Mouse (Mus musculus) adrenal gland, postnatal 36 days (tissue): Measurements from ENCODE around the gene Cacna2d2. TPM values are rescaled to one million over a fixed set of nuclear protein-coding genes. Genes with fewer than 3 reads are reported as not detected.

ENCODE experiments used
- DNase-seq, 2 experiments: peaks; one replicate each; pipeline ENCODE4 v3.0.0; 2021; ENCODE audit warnings: mixed read lengths in 1 of 2
- long read RNA-seq, 2 experiments: library from polyadenylated mRNA; stranded (forward); transcript quantifications; one replicate each; pipeline ENCODE4 v2.0.0; 2021; ENCODE audit warnings: borderline sequencing depth in 2 of 2
- total RNA-seq, 2 experiments: library from RNA; stranded (reverse); gene quantifications; 2 replicates each; pipeline ENCODE4 v1.2.3; 2021

Cacna2d2 gene
- 1 to 10 TPM; 4.9 to 5.2 TPM for total RNA-seq
- long read RNA-seq, experiment 1, result 0 reads
- long read RNA-seq, experiment 2, partial matches to known transcripts, result 0 of 1 reads
- long read RNA-seq, experiment 2, other reads (novel, unspliced or antisense), result 1 of 1 reads

DNA sequence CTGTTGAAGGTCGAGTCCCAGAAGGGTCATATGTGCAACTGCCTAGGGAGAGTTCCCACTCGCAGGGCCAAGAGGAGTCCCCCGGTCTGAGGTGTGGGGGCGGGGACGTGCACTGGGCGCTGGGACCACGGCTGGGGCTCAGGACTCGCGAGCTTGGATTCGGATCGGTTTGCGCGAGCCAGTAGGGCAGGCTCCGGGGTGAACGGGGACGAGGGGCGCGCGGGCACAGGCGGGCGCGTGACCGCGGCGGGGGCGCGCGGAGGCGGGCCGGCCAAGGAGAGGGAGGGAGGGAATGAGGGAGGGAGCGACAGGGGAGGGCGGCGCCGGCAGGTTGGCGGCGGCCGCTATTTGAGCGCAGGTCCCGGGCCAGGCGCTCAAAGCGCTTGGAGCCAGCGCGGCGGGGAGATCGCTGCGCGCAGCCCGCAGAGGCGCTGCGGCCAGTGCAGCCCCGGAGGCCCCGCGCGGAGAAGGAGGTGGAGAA, at the start of gene Cacna2d2:
Gene Cacna2d2 (plus strand): TSS at position 122 of the 481 bp plus-strand sequence.
- peak; percentile 80 to 81 for DNase-seq

DNA sequence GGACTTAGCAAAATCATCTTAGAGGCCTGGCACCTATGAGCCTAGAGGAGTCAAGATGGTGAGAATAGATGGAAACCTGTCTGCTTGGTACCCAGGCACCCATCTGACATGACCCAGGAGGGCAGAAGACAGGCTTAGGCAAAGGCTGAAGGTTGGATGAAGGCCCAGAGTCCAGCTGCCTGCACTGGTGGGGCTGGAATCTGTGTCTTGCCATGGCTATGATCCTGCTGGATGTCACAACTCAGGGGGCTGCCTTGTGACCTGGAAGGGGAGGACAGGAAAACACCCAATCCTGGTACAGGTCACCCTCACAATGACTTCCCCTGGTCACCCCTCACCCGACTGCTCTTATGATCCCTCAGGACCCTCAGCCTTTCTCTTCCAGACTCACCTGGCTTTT, 44.6 kb upstream of the Cacna2d2 start:
- DNase-seq, result no peak

DNA sequence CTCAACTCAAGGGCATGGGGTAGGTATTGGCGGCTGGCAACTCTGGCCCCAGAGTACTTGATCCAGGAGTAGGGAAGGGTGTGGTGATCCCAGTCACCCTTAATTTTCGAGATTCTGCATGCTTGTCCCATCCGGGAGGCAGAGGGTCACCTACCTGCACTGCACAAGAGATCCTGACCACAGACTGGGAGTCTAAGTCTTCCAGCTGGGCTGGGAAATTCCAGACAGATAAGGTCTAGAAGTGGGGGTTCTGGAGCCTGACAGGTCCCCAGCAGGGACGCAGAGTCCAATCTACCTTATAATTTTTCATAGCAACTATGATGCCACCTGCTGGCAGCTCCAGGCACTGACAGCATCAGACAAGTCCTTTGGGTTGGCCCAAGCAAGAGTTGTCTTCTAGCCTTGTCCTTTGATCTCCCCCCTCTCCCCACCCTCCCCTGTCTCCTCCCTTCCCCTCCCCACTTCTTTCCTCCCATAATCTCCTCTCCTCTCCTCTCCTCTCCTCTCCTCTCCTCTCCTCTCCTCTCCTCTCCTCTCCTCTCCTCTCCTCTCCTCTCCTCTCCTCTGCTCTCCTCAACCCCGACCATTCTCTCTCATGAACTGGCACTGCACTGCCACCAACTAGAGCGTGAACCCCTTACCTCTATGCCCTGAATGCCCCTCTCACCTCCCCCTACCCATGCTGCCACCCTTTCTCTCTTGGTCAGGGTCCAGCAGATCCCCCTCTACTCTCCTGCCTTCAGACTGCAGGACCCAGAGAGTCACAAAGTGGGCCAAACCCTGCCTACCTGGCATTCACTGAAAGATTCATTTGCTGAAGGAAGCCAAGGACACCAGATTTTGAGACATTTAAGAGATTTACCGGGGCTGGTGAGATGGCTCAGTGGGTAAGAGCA, 43.3 kb upstream of the Cacna2d2 start:
- peak; percentile 62 to 75 for DNase-seq

DNA sequence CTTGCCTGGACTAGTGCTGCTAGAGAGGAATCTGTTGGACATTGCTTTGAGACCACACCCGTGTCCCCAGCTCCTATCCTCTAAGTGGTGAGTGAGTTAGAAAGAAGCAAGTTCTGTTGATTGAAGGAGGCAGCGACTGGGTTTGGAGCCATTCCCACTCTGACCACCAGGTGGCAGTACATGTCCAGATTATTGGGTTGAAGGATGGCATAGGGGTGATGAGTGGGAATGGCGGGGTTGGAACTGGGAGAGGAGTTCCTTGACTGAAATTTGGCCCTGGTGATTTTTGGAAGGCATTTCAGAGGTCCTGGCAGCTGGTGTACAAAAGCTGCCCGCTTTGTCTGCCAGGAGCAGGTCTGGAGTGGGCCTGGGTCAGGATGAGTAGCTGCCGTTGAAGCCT, 41.8 kb upstream of the Cacna2d2 start:
- peak; percentile 77 to 80 for DNase-seq

DNA sequence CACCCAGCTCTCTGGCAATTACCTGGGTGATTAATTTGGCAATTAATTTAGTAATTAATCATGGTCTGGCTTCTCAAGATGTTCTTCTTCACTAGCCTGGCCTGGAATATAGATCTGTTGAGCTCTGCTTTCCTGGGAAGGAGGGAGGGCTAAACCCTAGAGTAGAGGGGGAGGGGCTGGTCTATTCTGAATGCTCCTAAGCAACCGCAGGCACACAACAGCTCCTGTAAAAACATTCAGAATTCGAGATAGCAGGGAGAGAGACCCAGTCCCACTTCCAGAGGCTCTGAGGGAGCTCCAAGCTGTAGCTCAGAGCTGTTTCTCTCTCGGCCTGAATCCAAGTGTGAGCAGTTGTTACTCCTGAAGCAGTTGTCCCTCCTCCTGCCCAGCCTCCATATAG, 38.4 kb upstream of the Cacna2d2 start:
- DNase-seq, result no peak

DNA sequence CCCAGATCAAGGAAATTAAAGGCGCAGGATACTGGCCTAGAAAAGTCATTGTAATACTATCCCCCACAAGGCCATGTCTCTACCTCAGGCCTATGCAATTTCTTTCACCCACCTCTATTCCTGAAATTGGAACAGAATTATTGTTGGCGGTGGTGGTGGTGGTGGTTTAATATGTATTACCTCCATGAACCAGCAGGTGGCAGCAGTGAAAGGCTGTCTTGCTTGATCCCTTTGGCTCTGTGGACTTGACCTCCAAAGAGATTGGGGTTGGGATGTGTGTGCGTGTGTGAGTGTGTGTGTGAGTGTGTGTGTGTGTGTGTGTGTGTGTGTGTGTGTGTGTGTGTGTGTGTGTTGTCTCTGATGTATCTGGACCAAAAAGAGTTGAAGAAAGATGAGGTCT, 32.8 kb upstream of the Cacna2d2 start:
- peak; percentile 43 to 67 for DNase-seq

DNA sequence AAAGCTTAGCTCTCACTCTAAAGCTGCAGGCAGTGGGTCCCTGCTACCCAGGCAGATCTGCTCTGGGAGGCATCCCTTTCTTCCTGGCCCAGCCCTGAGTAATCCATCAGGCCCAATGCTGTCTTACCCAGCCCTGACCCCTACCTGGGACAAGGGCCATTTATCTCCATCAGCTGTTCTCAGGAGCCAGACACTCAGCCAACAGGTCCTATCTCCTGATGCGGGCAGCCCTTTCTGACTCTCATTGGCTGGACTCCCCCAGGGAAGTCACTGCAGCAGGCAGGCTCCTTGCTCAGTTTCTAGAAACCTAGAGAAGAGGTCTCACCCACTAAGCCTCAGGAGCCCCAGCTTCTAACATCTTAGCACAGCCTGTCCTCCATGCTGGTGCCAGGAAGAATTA, 31.1 kb upstream of the Cacna2d2 start:
- no peak for DNase-seq

DNA sequence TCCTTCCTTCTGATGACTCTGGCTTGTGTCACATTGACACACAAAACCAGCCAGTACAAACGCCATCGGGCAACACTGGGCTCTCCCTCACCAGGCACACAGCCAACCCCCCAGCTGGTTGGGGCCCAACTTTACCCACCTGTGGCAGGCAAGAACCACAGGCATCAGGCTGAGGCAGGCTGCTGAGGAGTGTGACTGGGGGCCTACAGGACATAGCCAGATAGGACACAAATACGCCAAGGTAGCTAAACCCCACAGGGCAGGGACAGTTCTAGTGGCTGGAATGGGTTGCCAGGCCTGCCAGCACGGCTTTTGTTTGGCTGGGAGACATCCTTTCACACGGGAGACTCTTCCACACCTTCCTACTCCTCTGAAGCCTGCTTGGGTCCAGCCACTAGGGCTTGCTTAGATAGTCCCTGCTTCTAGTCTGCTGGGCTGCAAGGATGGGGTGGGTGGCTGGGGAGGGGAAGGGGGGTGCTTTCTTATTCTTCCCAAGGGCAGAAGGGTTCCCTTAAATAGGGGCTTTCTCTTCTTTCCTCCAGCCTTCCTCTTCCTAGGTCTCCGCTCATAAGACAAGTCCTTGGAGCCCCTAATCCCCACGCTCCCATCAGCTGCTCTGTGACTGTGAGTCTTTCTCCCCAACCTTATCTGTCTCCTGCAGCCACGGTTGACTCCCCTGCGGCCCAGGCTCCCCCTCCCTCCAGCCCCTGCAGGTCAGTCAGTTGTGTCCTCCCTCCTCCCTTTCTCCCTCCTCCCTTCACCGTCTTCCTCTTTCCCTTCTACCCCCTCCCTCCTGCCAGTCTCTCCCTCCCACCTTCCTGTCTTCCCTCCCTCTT, 29.9 kb upstream of the Cacna2d2 start:
- no peak for DNase-seq

DNA sequence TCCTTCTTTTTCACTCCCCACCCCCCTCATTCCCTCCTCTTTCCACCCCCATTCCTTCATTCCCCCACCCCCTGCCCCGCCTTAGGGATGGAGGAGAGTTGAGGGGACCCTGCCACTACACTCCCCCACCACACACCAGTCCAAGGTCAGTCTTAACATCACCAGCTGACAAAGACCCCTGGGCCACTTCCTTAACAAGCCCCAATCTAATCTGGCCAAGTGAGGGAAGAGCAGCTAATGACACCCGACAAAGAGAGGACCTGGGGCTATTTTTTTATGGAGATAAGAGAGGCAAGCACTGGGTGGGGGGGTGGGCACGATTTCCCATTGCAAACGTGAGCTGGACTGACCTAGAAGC, 29.3 kb upstream of the Cacna2d2 start:
- DNase-seq, result no peak

DNA sequence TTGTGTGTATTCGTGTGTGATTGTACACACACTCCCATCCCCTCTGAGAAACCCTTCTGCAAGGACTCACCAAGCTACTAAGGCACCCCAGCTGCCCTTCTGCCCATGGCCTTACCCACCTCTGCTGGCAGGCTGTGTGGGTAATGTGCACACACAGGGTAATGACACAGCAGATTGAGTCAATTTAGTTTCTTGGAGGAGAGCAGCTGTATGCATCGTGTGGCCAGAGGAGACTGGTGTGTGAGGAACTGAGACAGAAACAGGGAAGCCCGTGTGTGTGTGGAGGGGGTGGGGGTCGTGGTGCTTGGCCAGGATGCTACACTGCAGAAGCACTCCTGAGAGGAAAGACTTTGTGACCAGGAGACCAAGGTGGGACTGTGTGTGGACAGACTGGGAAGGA, 27.0 kb upstream of the Cacna2d2 start:
- DNase-seq, result no peak

DNA sequence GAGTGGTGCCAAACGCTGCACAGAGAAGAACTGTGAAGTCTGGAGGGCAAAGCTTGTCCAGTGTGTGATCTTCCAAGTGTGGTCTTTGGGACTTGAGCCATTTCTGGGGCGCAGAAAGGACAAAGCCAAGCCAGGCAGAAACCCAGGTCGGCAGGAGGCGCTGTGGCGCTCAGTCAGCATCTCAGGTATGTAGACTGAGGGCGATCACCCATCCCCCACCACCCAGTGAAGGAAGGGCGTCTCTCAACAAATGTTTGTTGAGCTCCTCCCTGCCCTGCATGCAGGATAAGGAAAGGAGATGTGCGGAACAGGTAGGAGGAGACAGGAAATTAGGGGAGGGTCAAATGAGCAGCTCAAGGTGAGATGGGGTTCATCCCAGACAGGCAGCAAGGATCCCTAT, 24.8 kb upstream of the Cacna2d2 start:
- DNase-seq, result peak in 1 of 2 experiments; percentile 19

DNA sequence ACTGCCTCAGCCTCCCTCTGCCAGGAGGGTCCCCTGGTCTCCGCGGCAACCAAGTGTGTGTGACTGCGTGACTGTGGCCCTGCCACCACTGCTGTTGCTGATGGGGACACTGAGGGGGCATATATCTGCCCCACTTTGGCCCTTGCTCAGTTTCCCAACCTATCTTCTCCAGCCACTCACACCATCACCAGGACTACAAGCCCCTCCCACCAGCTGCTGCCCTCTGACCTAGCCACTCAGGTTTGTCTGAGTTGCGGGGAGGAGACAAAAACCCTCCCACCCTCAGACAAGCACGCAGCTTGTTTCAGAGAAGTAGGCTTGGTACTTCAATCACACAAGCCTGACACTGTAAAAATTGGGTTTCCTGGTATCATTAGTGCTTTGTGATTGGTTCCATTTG, 24.0 kb upstream of the Cacna2d2 start:
- no peak for DNase-seq

DNA sequence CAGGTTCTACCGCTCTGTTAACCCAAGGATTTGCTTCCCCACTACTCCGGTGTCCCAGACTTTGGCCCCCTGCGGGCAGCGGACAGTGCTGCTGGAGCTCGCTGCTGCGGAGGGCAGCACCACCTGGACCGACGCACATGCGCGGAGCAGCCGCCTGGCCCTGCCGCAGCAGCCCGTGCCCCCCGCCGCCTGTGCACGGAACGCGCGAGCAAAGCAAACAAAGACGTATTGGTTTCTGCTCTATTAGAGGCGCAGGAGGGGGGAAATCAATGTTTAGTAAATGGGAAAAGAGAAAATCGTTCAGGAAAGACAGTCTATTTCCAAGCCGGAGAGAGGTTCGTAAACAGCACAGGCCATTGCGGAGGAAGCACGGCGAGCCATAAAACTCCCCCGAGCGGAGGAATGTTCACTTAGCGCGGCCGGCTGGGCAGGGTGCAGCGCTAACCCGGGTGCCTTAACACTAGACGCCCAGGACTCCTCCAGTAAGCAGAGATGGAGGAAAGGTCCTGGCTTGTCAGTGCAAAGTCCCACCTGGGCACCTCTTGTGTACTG, 21.4 kb upstream of the Cacna2d2 start:
- peak; percentile 11 to 29 for DNase-seq

DNA sequence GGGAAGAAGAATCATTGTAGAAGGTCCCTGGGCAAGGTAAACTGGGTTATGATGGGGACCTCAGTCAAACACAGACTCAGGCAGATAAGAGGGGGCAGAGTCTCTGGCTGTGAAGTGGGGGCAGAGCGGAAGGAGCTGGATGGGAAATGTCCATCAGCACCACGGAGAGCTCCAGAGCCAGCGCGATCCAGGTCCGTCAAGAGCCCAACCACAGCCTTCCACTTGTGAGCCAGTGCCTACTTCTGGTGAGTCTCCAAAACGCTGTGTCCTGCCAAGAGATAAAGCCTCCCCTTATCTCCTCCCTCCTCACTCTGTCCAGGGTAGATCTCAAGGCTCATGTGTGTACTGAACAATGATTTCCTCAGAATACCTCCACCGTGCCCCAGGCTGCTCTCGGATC, 17.7 kb upstream of the Cacna2d2 start:
- DNase-seq, result peak; percentile 48 to 62

DNA sequence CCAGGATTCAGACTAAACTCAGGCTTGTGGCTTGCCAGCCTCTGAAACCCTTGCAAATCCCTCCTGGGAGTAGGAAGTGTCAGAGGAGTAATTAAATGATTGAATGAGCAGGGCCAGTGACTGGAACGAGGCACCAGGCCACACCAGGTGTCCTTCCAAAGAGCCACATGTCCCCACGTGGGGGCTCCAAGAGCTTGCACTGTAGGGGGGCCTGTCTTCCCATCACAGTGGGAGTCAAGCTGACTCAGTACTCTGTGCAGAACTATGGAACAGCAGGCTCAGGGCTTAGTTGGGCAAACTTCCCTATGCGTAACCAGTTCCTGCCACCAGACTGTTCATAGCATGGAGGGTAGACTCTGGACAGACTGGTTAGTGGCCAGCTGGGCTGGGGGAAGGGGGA, 15.0 kb upstream of the Cacna2d2 start:
- no peak for DNase-seq

DNA sequence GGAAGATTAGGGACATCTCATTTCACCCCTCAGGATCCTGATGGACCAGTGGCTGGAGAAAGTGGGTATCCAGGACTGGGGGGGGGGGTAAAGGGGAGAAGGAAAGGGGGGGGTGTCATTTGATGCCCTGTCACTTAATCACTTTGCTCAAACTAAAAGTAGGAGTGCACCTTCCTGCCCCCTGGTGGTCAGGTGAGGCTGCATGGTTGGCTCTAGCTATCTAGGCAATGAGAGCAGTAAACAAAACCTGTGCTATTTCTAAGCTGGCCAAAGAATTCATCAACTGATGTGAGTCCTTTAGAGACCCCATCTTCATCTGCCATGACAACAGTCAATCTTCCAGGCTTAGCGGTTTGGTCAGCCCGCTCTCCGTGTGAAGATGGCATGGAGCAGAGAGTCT, 12.7 kb upstream of the Cacna2d2 start:
- peak; percentile 14 to 38 for DNase-seq

DNA sequence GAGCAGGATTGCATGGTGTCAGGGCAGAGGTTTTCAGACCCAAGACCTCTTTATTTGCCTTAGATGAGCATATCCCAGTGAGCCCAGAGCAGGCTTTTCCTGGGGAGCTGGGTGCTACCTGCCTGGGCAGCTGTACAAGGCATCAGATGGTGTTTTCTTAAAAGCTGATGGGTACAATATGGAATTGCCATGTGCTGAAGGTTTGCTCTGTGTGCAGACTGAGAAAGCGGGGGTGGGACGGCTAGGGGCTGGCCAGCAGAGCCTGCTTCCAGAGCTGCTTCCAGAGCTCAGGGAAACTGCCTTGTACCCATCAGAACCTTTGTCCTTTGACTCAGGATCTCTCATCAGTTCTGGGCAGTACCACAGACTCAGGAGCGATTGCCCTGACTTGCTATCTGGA, 11.7 kb upstream of the Cacna2d2 start:
- no peak for DNase-seq

DNA sequence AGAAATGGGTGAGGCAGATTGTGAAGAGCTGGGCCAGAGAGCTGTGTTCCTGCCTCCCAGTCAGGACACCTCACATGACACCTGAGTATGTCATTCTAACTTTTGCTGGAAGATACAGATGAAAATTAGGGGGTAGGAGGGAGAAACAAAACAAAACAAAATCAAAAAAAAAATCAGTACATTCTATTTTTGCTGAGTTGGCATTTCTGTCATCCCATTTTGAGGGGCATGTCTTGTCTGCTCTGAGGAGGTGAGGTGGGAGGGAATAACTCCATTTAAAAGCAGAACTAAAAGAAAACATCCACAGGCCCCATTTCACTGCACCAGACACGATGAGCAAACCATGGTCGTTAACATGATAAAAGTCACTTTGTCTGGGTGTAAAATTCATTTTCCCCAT, 11.1 kb upstream of the Cacna2d2 start:
- no peak for DNase-seq

DNA sequence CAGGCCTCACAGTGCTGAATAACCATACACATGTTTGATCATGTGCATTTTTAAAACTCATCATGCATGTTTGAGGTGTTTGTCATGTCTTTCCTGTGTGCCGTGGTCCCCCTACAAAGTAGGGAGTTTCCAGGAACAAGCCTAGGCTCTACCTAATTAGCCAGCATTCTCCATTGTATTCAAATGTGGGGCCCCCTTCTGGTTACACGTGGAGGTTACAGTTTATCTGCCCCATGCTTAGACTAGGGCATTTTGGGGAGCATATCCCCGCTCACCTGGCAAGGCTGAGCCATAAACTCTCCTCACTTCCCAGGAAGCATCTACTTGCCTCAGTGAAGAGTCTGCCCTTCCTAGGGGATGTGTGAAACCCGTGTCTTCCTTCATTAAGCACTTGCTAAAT, 3.0 kb upstream of the Cacna2d2 start:
- DNase-seq, result no peak

DNA sequence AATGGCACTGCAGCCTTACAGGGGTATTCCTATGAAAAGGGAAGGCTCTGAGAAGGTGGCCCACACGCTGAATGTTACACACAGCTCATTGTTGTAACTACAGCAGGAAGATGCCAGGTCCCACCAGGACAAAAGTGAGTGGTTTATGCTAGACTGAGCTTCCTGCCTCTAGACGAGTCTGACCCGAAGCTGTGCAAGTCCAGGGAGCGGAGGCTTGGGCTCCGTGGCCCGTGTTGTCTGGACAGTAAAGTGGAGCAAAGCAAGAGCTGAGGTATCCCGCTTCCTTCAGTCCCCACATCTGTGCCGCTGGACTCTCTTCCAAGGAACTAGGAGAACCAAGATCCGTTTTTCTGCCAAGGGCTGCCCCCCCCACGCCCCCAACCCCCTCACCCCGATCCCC, 444 bp upstream of the Cacna2d2 start:
- no peak for DNase-seq

DNA sequence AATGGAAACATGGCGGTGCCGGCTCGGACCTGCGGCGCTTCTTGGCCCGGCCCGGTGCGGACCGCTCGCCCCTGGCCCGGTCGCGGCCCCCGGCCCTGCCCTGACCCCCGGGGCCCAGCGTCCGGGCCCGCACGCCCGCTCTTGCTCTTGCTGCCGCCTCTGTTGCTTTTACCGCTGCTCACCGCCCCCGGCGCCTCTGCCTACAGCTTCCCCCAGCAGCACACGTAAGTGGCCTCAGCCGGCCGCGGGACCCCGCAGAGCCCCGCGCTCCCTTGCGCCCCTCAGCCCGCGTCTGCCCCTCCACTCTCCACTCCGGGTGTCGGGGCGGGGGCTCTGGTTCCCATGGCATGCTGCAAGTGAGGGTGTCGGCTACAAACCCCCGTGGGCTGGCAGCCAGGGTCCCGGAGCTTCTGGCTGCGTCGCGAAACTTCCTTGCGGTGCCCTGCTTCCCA, 674 bp downstream of the Cacna2d2 start:
- DNase-seq, result peak in 1 of 2 experiments; percentile 12

DNA sequence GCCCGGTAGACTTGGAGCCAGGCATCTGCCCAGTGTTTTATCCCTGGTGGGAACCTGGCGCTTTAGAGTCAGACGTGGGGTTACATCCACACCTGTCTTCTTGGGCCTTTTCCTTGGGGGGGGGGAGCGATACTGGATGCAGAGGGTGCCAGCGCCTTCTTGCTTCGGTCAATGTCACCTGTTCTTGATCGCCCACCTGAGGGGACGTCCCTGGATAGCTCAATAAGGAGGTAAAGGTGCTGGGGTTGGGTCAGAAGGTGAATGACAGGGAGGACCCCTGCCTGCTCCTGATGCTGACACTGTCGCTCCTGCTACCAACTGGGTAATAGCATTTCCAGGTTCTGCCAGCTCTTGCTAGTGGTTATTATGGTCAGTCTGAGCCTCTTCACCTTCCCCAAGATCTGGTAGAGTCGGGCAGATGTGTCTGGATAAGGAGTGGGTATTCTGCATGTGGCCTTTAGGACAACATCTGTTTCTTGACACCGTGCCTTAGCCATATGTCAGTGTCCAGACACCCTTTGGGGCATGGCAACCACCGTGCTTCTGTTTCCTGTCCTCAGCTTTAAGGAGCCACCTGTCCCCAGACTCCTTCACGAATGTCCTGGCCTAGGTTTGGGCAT, 1.4 kb downstream of the Cacna2d2 start:
- DNase-seq, result no peak
